Mouse (Mus musculus) cerebellum, adult 18-20 months (tissue): ENCODE data around the gene Nedd4.
"Not testable (repeated sequence)": the region's sequence is repeated elsewhere in the genome, so short reads cannot be mapped to it uniquely, and the experiment has no call there.

ENCODE experiments used
- DNase-seq, 2 experiments: peaks; one replicate each; pipeline ENCODE4 v3.0.0; 2021

Nedd4 gene

GRCm38 (mm10) chr9:72653533-72653932 is 8.6 kb upstream of the Nedd4 start:
- no peak for DNase-seq

- peak; percentile 37 to 44 for DNase-seq
These were observed 7.4 kb upstream of the Nedd4 start for GRCm38 (mm10) chr9:72654593-72655242.

- no peak for DNase-seq
These were observed 6.5 kb upstream of the Nedd4 start for GRCm38 (mm10) chr9:72655602-72656001.

GRCm38 (mm10) chr9:72656491-72656890 is 5.7 kb upstream of the Nedd4 start:
- no peak for DNase-seq

- no peak for DNase-seq
These were observed 5.2 kb upstream of the Nedd4 start for GRCm38 (mm10) chr9:72656940-72657339.

- no peak for DNase-seq
These were observed 4.5 kb upstream of the Nedd4 start for GRCm38 (mm10) chr9:72657694-72658093.

GRCm38 (mm10) chr9:72660139-72660538 is 2.0 kb upstream of the Nedd4 start:
- DNase-seq = no peak

GRCm38 (mm10) chr9:72660911-72661310 is 1.2 kb upstream of the Nedd4 start:
- DNase-seq = no peak

GRCm38 (mm10) chr9:72661561-72661894 is 618 bp upstream of the Nedd4 start:
- no peak for DNase-seq

GRCm38 (mm10) chr9:72662691-72663533 is 766 bp downstream of the Nedd4 start:
- peak; percentile 68 to 73 for DNase-seq

- no peak for DNase-seq
These were observed 1.4 kb downstream of the Nedd4 start for GRCm38 (mm10) chr9:72663534-72663918.

- DNase-seq = no peak
These were observed 2.5 kb downstream of the Nedd4 start for GRCm38 (mm10) chr9:72664409-72665351.

GRCm38 (mm10) chr9:72665517-72665916 is 3.4 kb downstream of the Nedd4 start:
- no peak for DNase-seq

- not testable (repeated sequence) for DNase-seq
These were observed 4.3 kb downstream of the Nedd4 start for GRCm38 (mm10) chr9:72666352-72667021.

GRCm38 (mm10) chr9:72667126-72667525 is 5.0 kb downstream of the Nedd4 start:
- no peak for DNase-seq

- no peak for DNase-seq
These were observed 7.2 kb downstream of the Nedd4 start for GRCm38 (mm10) chr9:72669383-72669782.

GRCm38 (mm10) chr9:72672361-72672760 is 10.2 kb downstream of the Nedd4 start:
- DNase-seq = peak; percentile 81 to 88

GRCm38 (mm10) chr9:72674957-72675744 is 13.0 kb downstream of the Nedd4 start:
- DNase-seq = no peak

GRCm38 (mm10) chr9:72675745-72676200 is 13.6 kb downstream of the Nedd4 start:
- DNase-seq = no peak

GRCm38 (mm10) chr9:72677659-72678058 is 15.5 kb downstream of the Nedd4 start:
- DNase-seq = no peak

GRCm38 (mm10) chr9:72678771-72679170 is 16.6 kb downstream of the Nedd4 start:
- no peak for DNase-seq
